Mouse (Mus musculus): ENCODE measurements at regions not wholly inside any gene's neighbourhood (a gene's known extent, or its start where the extent isn't known, plus 50 kb on each side); places are given as distances from the start of the nearest gene placed in this dataset.

- no peak for DNase-seq (ENCODE audit: low read depth, low spot score)
These were observed 106.2 kb upstream of the Adamts5 start for GRCm38 (mm10) chr16:86007799-86008198.

GRCm38 (mm10) chr16:86000846-86001245 is 99.2 kb upstream of the Adamts5 start:
- DNase-seq (ENCODE audit: low read depth, low spot score): peak; percentile 55

GRCm38 (mm10) chr16:85985841-85986240 is 84.2 kb upstream of the Adamts5 start:
- DNase-seq (ENCODE audit: low read depth, low spot score): no peak

- no peak for DNase-seq (ENCODE audit: low read depth, low spot score)
These were observed 75.5 kb upstream of the Adamts5 start for GRCm38 (mm10) chr16:85977102-85977501.

GRCm38 (mm10) chr16:85966892-85967444 is 65.3 kb upstream of the Adamts5 start:
- DNase-seq (ENCODE audit: low read depth, low spot score): no peak

GRCm38 (mm10) chr16:85966251-85966650 is 64.6 kb upstream of the Adamts5 start:
- DNase-seq (ENCODE audit: low read depth, low spot score): no peak

- no peak for DNase-seq (ENCODE audit: low read depth, low spot score)
These were observed 63.0 kb upstream of the Adamts5 start for GRCm38 (mm10) chr16:85964352-85965210.

- DNase-seq (ENCODE audit: low read depth, low spot score): no peak
These were observed 54.5 kb upstream of the Adamts5 start for GRCm38 (mm10) chr16:85956006-85956562.

GRCm38 (mm10) chr16:85951628-85952027 is 50.0 kb upstream of the Adamts5 start:
- no peak for DNase-seq (ENCODE audit: low read depth, low spot score)
